In genomic region chr1:82199918-82200317, GRCm38 (mm10) we compare ENCODE assay signal across 14 mouse cellular contexts. TPM values are rescaled to one million over a fixed set of nuclear protein-coding genes. Genes with fewer than 3 reads are reported as not detected.
DNase-seq lines count a peak whose midpoint lies in the region; ATAC-seq and TF ChIP-seq lines count a peak whose summit lies in the region.
"Had no signal": no experiment of that assay in that cellular context is flagged by ENCODE, and none has a peak within 500 bp of the region (broad histone marks: within the 10 kb centered on the region; RNA-seq: fewer than 3 reads in every experiment).

No protein-coding gene starts in this region.

- peak overlapping the region; percentile 75 for H3K27ac ChIP-seq in heart, adult 2 months
- H3K27ac ChIP-seq in lung, postnatal 0 days (ENCODE audit: low read length): no peak overlapping the region
- 0 out of 2 replicates have a peak overlapping the region, but pooled peaks have one; percentile 16 for H3K27ac ChIP-seq in olfactory bulb, adult 2 months (ENCODE audit: insufficient read depth, low read depth, low read length)
- H3K27ac ChIP-seq: liver, embryonic 15.5 days had no signal

- H3K9ac ChIP-seq in heart, adult 2 months (ENCODE audit: low read depth, low read length): no peak overlapping the region; the same call in 1 of the 2 replicates
- no peak overlapping the region for H3K9ac ChIP-seq in lung, postnatal 0 days (replicated peaks; ENCODE audit: low read depth)
- H3K9ac ChIP-seq: liver, embryonic 15.5 days had no signal

- TF ChIP-seq EP300 in heart, adult 2 months (IDR thresholded peaks at IDR 0.05; ENCODE audit: insufficient read depth, low read depth, low read length): no peak
- no peak for TF ChIP-seq EP300 in lung, postnatal 0 days (IDR thresholded peaks at IDR 0.05)

- H3K9me3 ChIP-seq in lung, postnatal 0 days (ENCODE audit: low read length): no peaks in the 10 kb centered on the region
- H3K9me3 ChIP-seq: liver, embryonic 15.5 days had no signal

- no peak for TF ChIP-seq CTCF in heart, adult 2 months (IDR thresholded peaks at IDR 0.05)
- TF ChIP-seq CTCF in lung, postnatal 0 days (IDR thresholded peaks at IDR 0.05): no peak
- TF ChIP-seq CTCF in lung, adult 2 months (IDR thresholded peaks at IDR 0.05; ENCODE audit: insufficient read depth, low read length): no peak
- no peak for TF ChIP-seq CTCF in olfactory bulb, adult 2 months (IDR thresholded peaks at IDR 0.05; ENCODE audit: insufficient read depth, low read depth, low read length)

- intact Hi-C loops in heart, adult 2 months (cut with DNase I): loop anchor here (2.0 to 10.0 kb wide), 5 partner anchors 42 to 505 kb away; no protein-coding TSS in a partner anchor

- H3K27me3 ChIP-seq in heart, adult 2 months (ENCODE audit: control insufficient read depth, insufficient read depth, low read length): no peaks in the 10 kb centered on the region
- no peaks in the 10 kb centered on the region for H3K27me3 ChIP-seq in lung, postnatal 0 days (replicated peaks; ENCODE audit: insufficient read depth, low read length)
- H3K27me3 ChIP-seq: liver, embryonic 15.5 days had no signal

- DNase-seq in heart, adult 2 months: no peak
- DNase-seq in heart, postnatal 4 days: no peak
- peak; percentile 39 for DNase-seq in lung, postnatal 0 days (ENCODE audit: low spot score)
- no peak for DNase-seq in lung, adult 2 months
- DNase-seq in fibroblast of lung, adult 2 months (ENCODE audit: low read depth): peak; percentile 46
- no peak for DNase-seq in cerebellum, postnatal 36 days
- DNase-seq: adrenal gland, postnatal 36 days; gastrocnemius, postnatal 14 days; right cerebral cortex, postnatal 4 days had no signal

- H3K4me2 ChIP-seq in lung, postnatal 0 days (replicated peaks; ENCODE audit: low read depth, low read length): no peak overlapping the region
- H3K4me2 ChIP-seq: liver, embryonic 15.5 days had no signal

- no peak overlapping the region for H3K4me3 ChIP-seq in heart, adult 2 months
- no peak overlapping the region for H3K4me3 ChIP-seq in lung, postnatal 0 days (ENCODE audit: low read depth, low read length)
- no peak overlapping the region for H3K4me3 ChIP-seq in lung, adult 2 months (replicated peaks; ENCODE audit: extremely low read depth, low read depth, low read length)
- no peak overlapping the region for H3K4me3 ChIP-seq in olfactory bulb, adult 2 months (ENCODE audit: insufficient read depth, low read depth, low read length)
- H3K4me3 ChIP-seq: liver, embryonic 15.5 days had no signal

- H3K4me1 ChIP-seq in heart, adult 2 months (ENCODE audit: control insufficient read depth, insufficient read depth, low read length): peaks cover 1% of the 10 kb centered on the region; the same call in 1 of the 2 replicates
- H3K4me1 ChIP-seq in lung, postnatal 0 days (ENCODE audit: insufficient read depth, low read depth, low read length): peaks cover 3% of the 10 kb centered on the region; the same call in 1 of the 2 replicates
- H3K4me1 ChIP-seq in lung, adult 2 months (ENCODE audit: control insufficient read depth, insufficient read depth, low read length): no peaks in the 10 kb centered on the region; the same call in 1 of the 2 replicates
- H3K4me1 ChIP-seq in olfactory bulb, adult 2 months (ENCODE audit: control insufficient read depth, insufficient read depth, low read length): peaks cover 5% of the 10 kb centered on the region
- H3K4me1 ChIP-seq: liver, embryonic 15.5 days had no signal

- H3K36me3 ChIP-seq in heart, adult 2 months (ENCODE audit: control insufficient read depth, insufficient read depth, low read length): peaks cover 3% of the 10 kb centered on the region
- no peaks in the 10 kb centered on the region for H3K36me3 ChIP-seq in lung, postnatal 0 days (ENCODE audit: insufficient read depth, low read length)
- H3K36me3 ChIP-seq: liver, embryonic 15.5 days had no signal

- ATAC-seq in lung, postnatal 0 days: no peak
- no peak for ATAC-seq in megakaryocyte progenitor cell, adult 5-6 weeks (replicated peaks; ENCODE audit: poor library complexity)

- 7% methylated on average over 1 of the region's 1 CpGs for WGBS in heart, adult 2 months
- WGBS in lung, postnatal 0 days: 0% methylated on average over 1 of the region's 1 CpGs
- WGBS in lung, adult 2 months: 29% methylated on average over 1 of the region's 1 CpGs
- 6% methylated on average over 1 of the region's 1 CpGs for WGBS in olfactory bulb, adult 2 months

- no peaks in the 10 kb centered on the region for H3K79me2 ChIP-seq in heart, adult 2 months (replicated peaks; ENCODE audit: control insufficient read depth, insufficient read depth, low read length)

- TF ChIP-seq POLR2A in heart, adult 2 months (IDR thresholded peaks at IDR 0.05; ENCODE audit: insufficient read depth, low read depth, low read length): no peak
- TF ChIP-seq POLR2A in lung, adult 2 months (IDR thresholded peaks at IDR 0.05; ENCODE audit: borderline replicate concordance, extremely low read depth, low read depth, low read length): no peak
- no peak for TF ChIP-seq POLR2A in olfactory bulb, adult 2 months (IDR thresholded peaks at IDR 0.05; ENCODE audit: insufficient read depth, low read depth, low read length)

RNA-seq across cellular contexts. Expression of gene Gm9747, which starts 33.0 kb away (rescaled TPM):
- total RNA-seq in heart, adult 2 months (2021): not detected
- polyA plus RNA-seq in heart, adult 2 months (2012; rRNA removed): 0.04 TPM in 1 of 2 replicates, not detected in the other
- total RNA-seq in heart, postnatal 4 days (2021): not detected
- 13.3 and 15.5 TPM in 2 replicates for polyA plus RNA-seq in lung, postnatal 0 days (2015; fragmentation: Nextera tagmentation; extraction: Ambion mirVana)
- 0.04 TPM in 1 of 2 replicates, not detected in the other for polyA plus RNA-seq in lung, adult 2 months (2012; rRNA removed)
- not detected in 2 replicates for polyA plus RNA-seq in olfactory bulb, adult 2 months (2012; ENCODE audit: insufficient read depth, insufficient read length, low replicate concordance, missing spikeins)
- not detected in 2 replicates for total RNA-seq in megakaryocyte progenitor cell, adult 5-6 weeks (2015)
- not detected in 2 replicates for total RNA-seq in megakaryocyte progenitor cell, adult 5-6 weeks (2017)
- total RNA-seq: adrenal gland, postnatal 36 days; common myeloid progenitor, adult 5-6 weeks; gastrocnemius, postnatal 14 days; layer of hippocampus, adult 18-20 months had no signal

Comparison
In these comparisons a context has a peak if more than half of its experiments do, and no peak if none do; other contexts are left out.
1. DNase-seq: peak in lung, postnatal 0 days (single experiment) and fibroblast of lung, adult 2 months (single experiment); none in heart, adult 2 months (0 of 2), heart, postnatal 4 days (single experiment), lung, adult 2 months (single experiment) and cerebellum, postnatal 36 days (0 of 2).
2. RNA of gene Gm9747, which starts 33.0 kb away (polyA plus RNA-seq): 13.3 to 15.5 TPM in lung, postnatal 0 days; 0.04 TPM in heart, adult 2 months, 0.04 TPM in lung, adult 2 months and not detected in olfactory bulb, adult 2 months; every median in the first group is over 10 times any median in the second.